Mouse (Mus musculus): ENCODE measurements around the gene Gm38392. TPM values are rescaled to one million over a fixed set of nuclear protein-coding genes. Genes with fewer than 3 reads are reported as not detected.

The Gm38392 gene
- polyA plus RNA-seq, 1 experiment from 2014 or later, result 0.33 TPM

- Histone ChIP-seq H3K9ac (replicated peaks; ENCODE audit: low read depth, low read length) (no peak overlapping the region), H3K36me3 (ENCODE audit: control insufficient read depth, insufficient read depth, low read length) (no peaks in the 10 kb centered on the region), H3K27ac (ENCODE audit: low read length) (no peak overlapping the region), H3K9me3 (ENCODE audit: control insufficient read depth, low read depth, low read length) (no peaks in the 10 kb centered on the region), H3K4me3 (ENCODE audit: low read depth, low read length) (no peak overlapping the region), H3K27me3 (ENCODE audit: control insufficient read depth, insufficient read depth, low read length) (no peaks in the 10 kb centered on the region), H3K4me2 (replicated peaks; ENCODE audit: low read depth, low read length) (no peak overlapping the region), H3K4me1 (ENCODE audit: control insufficient read depth, insufficient read depth, low read length) (no peaks in the 10 kb centered on the region)
- no peak for ATAC-seq (ENCODE audit: insufficient number of reproducible peaks, insufficient read depth, low FRiP score, low read depth)
- WGBS, result 36% methylated on average over 17 of the region's 17 CpGs
Measured at GRCm38 (mm10) chr3:88230262-88231047, 56.6 kb downstream of the Gm38392 start.

- Histone ChIP-seq H3K27ac (ENCODE audit: low read length) (no peak overlapping the region), H3K27me3 (ENCODE audit: control insufficient read depth, insufficient read depth, low read length) (no peaks in the 10 kb centered on the region), H3K4me3 (ENCODE audit: low read depth, low read length) (no peak overlapping the region), H3K36me3 (ENCODE audit: control insufficient read depth, insufficient read depth, low read length) (no peaks in the 10 kb centered on the region), H3K9me3 (ENCODE audit: control insufficient read depth, low read depth, low read length) (no peaks in the 10 kb centered on the region), H3K4me1 (ENCODE audit: control insufficient read depth, insufficient read depth, low read length) (no peaks in the 10 kb centered on the region), H3K4me2 (replicated peaks; ENCODE audit: low read depth, low read length) (no peak overlapping the region), H3K9ac (replicated peaks; ENCODE audit: low read depth, low read length) (no peak overlapping the region)
- no peak for ATAC-seq (ENCODE audit: insufficient number of reproducible peaks, insufficient read depth, low FRiP score, low read depth)
- WGBS, result 79% methylated on average over 6 of the region's 6 CpGs
Measured at GRCm38 (mm10) chr3:88229526-88229925, 57.5 kb downstream of the Gm38392 start.

GRCm38 (mm10) chr3:88228906-88229305 lies 58.1 kb downstream of the Gm38392 start:
- Histone ChIP-seq H3K4me3 (ENCODE audit: low read depth, low read length) (no peak overlapping the region), H3K9me3 (ENCODE audit: control insufficient read depth, low read depth, low read length) (no peaks in the 10 kb centered on the region), H3K27me3 (ENCODE audit: control insufficient read depth, insufficient read depth, low read length) (no peaks in the 10 kb centered on the region), H3K4me1 (ENCODE audit: control insufficient read depth, insufficient read depth, low read length) (no peaks in the 10 kb centered on the region), H3K36me3 (ENCODE audit: control insufficient read depth, insufficient read depth, low read length) (no peaks in the 10 kb centered on the region), H3K27ac (ENCODE audit: low read length) (no peak overlapping the region), H3K9ac (replicated peaks; ENCODE audit: low read depth, low read length) (no peak overlapping the region), H3K4me2 (replicated peaks; ENCODE audit: low read depth, low read length) (no peak overlapping the region)
- ATAC-seq (ENCODE audit: insufficient number of reproducible peaks, insufficient read depth, low FRiP score, low read depth), result no peak
- WGBS, result 45% methylated on average over 4 of the region's 4 CpGs

GRCm38 (mm10) chr3:88227976-88228375 lies 59.0 kb downstream of the Gm38392 start:
- Histone ChIP-seq H3K9ac (replicated peaks; ENCODE audit: low read depth, low read length) (no peak overlapping the region), H3K4me1 (ENCODE audit: control insufficient read depth, insufficient read depth, low read length) (no peaks in the 10 kb centered on the region), H3K4me3 (ENCODE audit: low read depth, low read length) (no peak overlapping the region), H3K9me3 (ENCODE audit: control insufficient read depth, low read depth, low read length) (no peaks in the 10 kb centered on the region), H3K27ac (ENCODE audit: low read length) (no peak overlapping the region), H3K27me3 (ENCODE audit: control insufficient read depth, insufficient read depth, low read length) (no peaks in the 10 kb centered on the region), H3K36me3 (ENCODE audit: control insufficient read depth, insufficient read depth, low read length) (no peaks in the 10 kb centered on the region), H3K4me2 (replicated peaks; ENCODE audit: low read depth, low read length) (no peak overlapping the region)
- 54% methylated on average over 6 of the region's 6 CpGs for WGBS
- ATAC-seq (ENCODE audit: insufficient number of reproducible peaks, insufficient read depth, low FRiP score, low read depth), result no peak

GRCm38 (mm10) chr3:88227260-88227659 lies 59.8 kb downstream of the Gm38392 start:
- 30% methylated on average over 4 of the region's 4 CpGs for WGBS
- no peaks in the 10 kb centered on the region for H3K9me3 ChIP-seq (ENCODE audit: control insufficient read depth, low read depth, low read length)

GRCm38 (mm10) chr3:88226101-88226845 lies 60.7 kb downstream of the Gm38392 start:
- ATAC-seq (ENCODE audit: insufficient number of reproducible peaks, insufficient read depth, low FRiP score, low read depth), result no peak
- no peak overlapping the region for H3K4me3 ChIP-seq (ENCODE audit: low read depth, low read length)
- no peaks in the 10 kb centered on the region for H3K36me3 ChIP-seq (ENCODE audit: control insufficient read depth, insufficient read depth, low read length)
- no peak overlapping the region for H3K9ac ChIP-seq (replicated peaks; ENCODE audit: low read depth, low read length)
- no peaks in the 10 kb centered on the region for H3K4me1 ChIP-seq (ENCODE audit: control insufficient read depth, insufficient read depth, low read length)
- H3K9me3 ChIP-seq (ENCODE audit: control insufficient read depth, low read depth, low read length), result no peaks in the 10 kb centered on the region
- no peak overlapping the region for H3K27ac ChIP-seq (ENCODE audit: low read length)
- H3K4me2 ChIP-seq (replicated peaks; ENCODE audit: low read depth, low read length), result no peak overlapping the region
- 83% methylated on average over 10 of the region's 10 CpGs for WGBS
- H3K27me3 ChIP-seq (ENCODE audit: control insufficient read depth, insufficient read depth, low read length), result peaks cover 2% of the 10 kb centered on the region; the same call in 1 of the 2 replicates

More at GRCm38 (mm10) chr3:88227260-88227659, 59.8 kb downstream of the Gm38392 start:
- Histone ChIP-seq H3K9ac (replicated peaks; ENCODE audit: low read depth, low read length) (no peak overlapping the region), H3K27me3 (ENCODE audit: control insufficient read depth, insufficient read depth, low read length) (0 out of 2 replicates have a peak, but pooled peaks cover under 1% of the 10 kb centered on the region), H3K4me2 (replicated peaks; ENCODE audit: low read depth, low read length) (no peak overlapping the region), H3K4me1 (ENCODE audit: control insufficient read depth, insufficient read depth, low read length) (no peaks in the 10 kb centered on the region), H3K27ac (ENCODE audit: low read length) (no peak overlapping the region), H3K4me3 (ENCODE audit: low read depth, low read length) (no peak overlapping the region), H3K36me3 (ENCODE audit: control insufficient read depth, insufficient read depth, low read length) (no peaks in the 10 kb centered on the region)
- ATAC-seq (ENCODE audit: insufficient number of reproducible peaks, insufficient read depth, low FRiP score, low read depth), result no peak

GRCm38 (mm10) chr3:88224929-88225328 lies 62.1 kb downstream of the Gm38392 start:
- WGBS, result 62% methylated on average over 2 of the region's 2 CpGs
- Histone ChIP-seq H3K9me3 (ENCODE audit: control insufficient read depth, low read depth, low read length) (no peaks in the 10 kb centered on the region), H3K4me1 (ENCODE audit: control insufficient read depth, insufficient read depth, low read length) (no peaks in the 10 kb centered on the region), H3K4me3 (ENCODE audit: low read depth, low read length) (no peak overlapping the region), H3K9ac (replicated peaks; ENCODE audit: low read depth, low read length) (no peak overlapping the region), H3K36me3 (ENCODE audit: control insufficient read depth, insufficient read depth, low read length) (no peaks in the 10 kb centered on the region), H3K27me3 (ENCODE audit: control insufficient read depth, insufficient read depth, low read length) (peaks cover 10% of the 10 kb centered on the region), H3K27ac (ENCODE audit: low read length) (no peak overlapping the region), H3K4me2 (replicated peaks; ENCODE audit: low read depth, low read length) (no peak overlapping the region)
- no peak for ATAC-seq (ENCODE audit: insufficient number of reproducible peaks, insufficient read depth, low FRiP score, low read depth)

GRCm38 (mm10) chr3:88222446-88222845 lies 64.6 kb downstream of the Gm38392 start:
- peaks cover 23% of the 10 kb centered on the region for H3K27me3 ChIP-seq (ENCODE audit: control insufficient read depth, insufficient read depth, low read length)
- no peak overlapping the region for H3K4me2 ChIP-seq (replicated peaks; ENCODE audit: low read depth, low read length)
- no peak for ATAC-seq (ENCODE audit: insufficient number of reproducible peaks, insufficient read depth, low FRiP score, low read depth)
- no peak overlapping the region for H3K9ac ChIP-seq (replicated peaks; ENCODE audit: low read depth, low read length)
- no peaks in the 10 kb centered on the region for H3K36me3 ChIP-seq (ENCODE audit: control insufficient read depth, insufficient read depth, low read length)
- no peak overlapping the region for H3K27ac ChIP-seq (ENCODE audit: low read length)
- H3K9me3 ChIP-seq (ENCODE audit: control insufficient read depth, low read depth, low read length), result no peaks in the 10 kb centered on the region
- H3K4me1 ChIP-seq (ENCODE audit: control insufficient read depth, insufficient read depth, low read length), result no peaks in the 10 kb centered on the region
- 83% methylated on average over 6 of the region's 6 CpGs for WGBS
- H3K4me3 ChIP-seq (ENCODE audit: low read depth, low read length), result no peak overlapping the region
